Mouse (Mus musculus): ENCODE results near the gene Fam53b.

DNA sequence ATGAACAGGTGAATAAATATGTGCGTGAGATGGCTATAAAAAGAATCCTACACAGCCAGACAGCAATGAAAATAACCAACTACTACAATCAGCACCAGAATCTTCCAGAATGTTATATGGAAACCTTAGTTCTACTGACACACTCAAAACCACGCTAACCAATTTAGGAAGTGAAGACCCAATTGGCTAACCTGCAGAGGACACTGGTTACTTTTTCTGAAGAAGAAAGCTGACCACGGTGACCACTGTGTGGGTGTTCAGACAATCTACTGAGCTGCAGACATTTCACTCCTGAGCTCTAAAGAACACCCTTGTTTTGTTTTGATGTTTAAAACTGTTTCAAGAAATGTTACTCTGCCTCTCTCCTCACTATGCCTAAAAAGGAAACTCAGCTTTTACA, 29.5 kb upstream of the Fam53b start:
- TF ChIP-seq POLR2A (IDR thresholded peaks at IDR 0.05; ENCODE audit: borderline replicate concordance, low read depth, low read length) (no peak), CTCF (IDR thresholded peaks at IDR 0.05; ENCODE audit: low read depth, low read length) (no peak)
